Mouse (Mus musculus) subcutaneous adipose tissue, adult 2 months (tissue): ENCODE data around the gene Hs3st3a1. TPM values are rescaled to one million over a fixed set of nuclear protein-coding genes. Genes with fewer than 3 reads are reported as not detected.

Experiments used
- polyA plus RNA-seq: library from polyadenylated mRNA; depleted of rRNA; stranded (reverse); fragments of >200 nt; gene quantifications from 2 replicates; pipeline ENCODE4 v1.2.3, GENCODE M21; 2012; ENCODE audit warnings: low replicate concordance; rRNA removed

The Hs3st3a1 gene
- 0.17 and 0.62 TPM in 2 replicates for polyA plus RNA-seq

GRCm38 (mm10) chr11:64434611-64435545 lies at the start of gene Hs3st3a1:
Gene Hs3st3a1 (plus strand): TSS chr11:64435332.

GRCm38 (mm10) chr11:64436412-64436727 lies 1.2 kb downstream of the Hs3st3a1 start, which contains the start of gene F930015N05Rik:
Gene F930015N05Rik (minus strand): TSS chr11:64436653.

Other genes with a start within 250 kb of the Hs3st3a1 start
- 0.07 and 0.32 TPM in 2 replicates for gene F930015N05Rik, start 1.3 kb downstream of the Hs3st3a1 start, polyA plus RNA-seq